Mouse (Mus musculus) intestine, embryonic 14.5 days (tissue): ENCODE measurements around the gene N4bp3. TPM values are rescaled to one million over a fixed set of nuclear protein-coding genes. Genes with fewer than 3 reads are reported as not detected.
"Not testable (repeated sequence)": the region's sequence is repeated elsewhere in the genome, so short reads cannot be mapped to it uniquely, and the experiment has no call there.

Source experiments
- ATAC-seq: fragments of 200-750 bp; cut with Nextera tagmentation; replicated peaks from 2 replicates; pipeline ENCODE4 v1.8.0; 2017; ENCODE audit warnings: low read depth, moderate number of reproducible peaks, moderate TSS enrichment, moderate library complexity; ENCODE audit not compliant: low FRiP score, low TSS enrichment
- DNase-seq: peaks from one replicate; pipeline ENCODE4 v3.0.0-alpha.2; 2018; ENCODE audit warnings: low spot score
- H3K27ac ChIP-seq: fragments of 300-500 bp; sonication (generic); 2 replicates; pipeline ENCODE4 v1.5.1; 2014; ENCODE audit warnings: low read depth, mild to moderate bottlenecking, control low read depth
- H3K27me3 ChIP-seq: fragments of 300-500 bp; sonication (generic); replicated peaks from 2 replicates; pipeline ENCODE4 v1.6.1; 2014; ENCODE audit warnings: low read length, control low read depth; ENCODE audit not compliant: control insufficient read depth, insufficient read depth
- H3K36me3 ChIP-seq: fragments of 300-500 bp; sonication (generic); 2 replicates; pipeline ENCODE4 v1.6.1; 2014; ENCODE audit warnings: low read length, control low read depth; ENCODE audit not compliant: control insufficient read depth, insufficient read depth
- H3K4me1 ChIP-seq: fragments of 300-500 bp; sonication (generic); replicated peaks from 2 replicates; pipeline ENCODE4 v1.6.1; 2014; ENCODE audit warnings: low read length, control low read depth, mixed read lengths; ENCODE audit not compliant: control insufficient read depth, insufficient read depth
- H3K4me2 ChIP-seq: fragments of 300-500 bp; sonication (generic); 2 replicates; pipeline ENCODE4 v1.6.1; 2014; ENCODE audit warnings: low read length
- H3K4me3 ChIP-seq: fragments of 300-500 bp; sonication (generic); 2 replicates; pipeline ENCODE4 v1.5.1; 2014; ENCODE audit warnings: low read depth, low read length, control low read depth, mixed read lengths
- H3K9ac ChIP-seq: fragments of 300-500 bp; sonication (generic); 2 replicates; pipeline ENCODE4 v1.6.1; 2014; ENCODE audit warnings: mild to moderate bottlenecking, low read length
- H3K9me3 ChIP-seq: fragments of 300-500 bp; sonication (generic); 2 replicates; pipeline ENCODE4 v1.6.1; 2016; ENCODE audit warnings: low read length, control low read depth; ENCODE audit not compliant: control insufficient read depth
- WGBS: fragments of 180-500 bp; shearing (Covaris S2); extraction: QIAGEN DNeasy Blood & Tissue Kit; methylation state at CpG from one replicate; pipeline ENCODE4 v1.1.7; 2014; 5-methylcytosine and 5-hydroxymethylcytosine counted together
- polyA plus RNA-seq: library from polyadenylated mRNA; unstranded; fragments of >200 nt; fragmentation: Nextera tagmentation; extraction: Ambion mirVana; gene quantifications from 2 replicates; pipeline ENCODE4 v1.2.1, GENCODE M21; 2014

N4bp3 gene
- 15.3 and 17.3 TPM in 2 replicates for polyA plus RNA-seq

DNA sequence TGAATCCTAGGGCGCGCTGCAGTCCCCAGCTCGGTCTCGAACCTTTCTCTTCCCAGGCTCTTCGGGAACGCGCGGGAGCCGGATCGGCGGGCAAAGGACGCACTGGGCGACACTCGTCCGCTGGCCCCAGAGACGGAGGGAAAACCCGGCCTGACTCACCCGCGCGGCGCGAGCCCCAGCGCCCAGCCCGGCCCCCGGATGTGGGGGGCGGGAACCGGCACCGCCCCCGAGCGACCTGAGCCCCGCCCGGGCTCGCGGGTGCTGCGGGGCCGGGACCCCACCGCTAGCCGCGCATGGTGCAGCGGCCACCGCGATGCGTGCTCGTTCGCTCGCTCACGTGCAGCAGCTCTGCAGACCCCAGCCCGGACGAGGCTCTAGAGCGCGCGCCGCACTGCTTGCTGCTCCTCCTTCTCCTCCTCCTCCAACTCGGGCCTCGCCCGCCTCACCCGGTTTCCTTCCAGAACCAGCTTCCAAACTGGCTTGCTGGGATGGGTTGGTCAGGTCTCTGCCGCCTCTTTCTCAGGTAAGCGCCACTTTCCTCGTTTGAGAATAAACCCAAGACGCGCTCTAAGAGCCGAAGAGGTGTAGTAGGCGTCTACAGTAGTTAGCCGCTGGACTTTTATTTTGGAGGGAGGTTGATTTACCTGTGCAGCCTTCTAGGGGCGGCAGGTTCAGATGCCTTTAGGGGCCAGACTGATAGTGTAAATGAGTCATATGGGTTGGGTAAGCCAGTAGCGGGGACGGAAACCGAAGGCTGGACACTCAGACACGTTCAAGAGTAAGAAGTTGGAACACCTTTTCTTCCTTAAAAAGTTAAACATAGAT, at the start of gene N4bp3, which contains the start of gene D930048N14Rik:
Gene N4bp3, minus strand, starts transcription at position 152 of the 825 bp plus-strand sequence.
Gene D930048N14Rik, plus strand, starts transcription at position 264 of the 825 bp plus-strand sequence.
- H3K9me3 ChIP-seq = no peaks in the 10 kb centered on the region
- DNase-seq (peak; percentile 87), ATAC-seq (peak; percentile 83)
- 1% methylated on average over 65 of the region's 70 CpGs for WGBS
- peaks cover 19% of the 10 kb centered on the region; the same call in 1 of the 2 replicates for H3K4me1 ChIP-seq
- peak within 1 kb of the TSS; percentile 96 for H3K4me2 ChIP-seq
- H3K9ac ChIP-seq = peak within 1 kb of the TSS; percentile 71
- H3K4me3 ChIP-seq = peak within 1 kb of the TSS; percentile 66
- H3K27me3 ChIP-seq = no peaks in the 10 kb centered on the region
- H3K36me3 ChIP-seq = no peaks in the 10 kb centered on the region
- H3K27ac ChIP-seq = peak within 1 kb of the TSS; percentile 77

DNA sequence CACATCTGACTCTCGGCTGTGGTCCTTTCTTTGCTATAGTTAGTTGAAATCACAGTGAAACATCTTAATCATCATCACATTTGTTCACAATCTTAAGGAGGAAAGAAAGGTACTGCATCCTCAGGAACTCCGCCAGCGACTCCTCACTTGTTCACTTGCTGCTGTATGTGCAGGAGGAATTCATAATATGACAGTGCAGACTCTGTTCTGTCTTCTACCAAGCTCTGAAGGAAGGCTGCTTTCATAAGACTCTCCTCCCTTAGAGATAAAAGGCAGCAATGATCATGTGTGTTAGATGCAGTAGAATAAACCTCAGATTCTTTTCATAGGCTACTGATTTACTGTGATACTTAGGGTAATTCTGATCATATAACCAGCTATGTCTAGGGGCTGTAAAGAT, 44.3 kb upstream of the N4bp3 start:
- H3K27me3 ChIP-seq = no peaks in the 10 kb centered on the region
- no peaks in the 10 kb centered on the region for H3K9me3 ChIP-seq
- no peak overlapping the region for H3K9ac ChIP-seq
- no peaks in the 10 kb centered on the region for H3K4me1 ChIP-seq
- H3K27ac ChIP-seq = no peak overlapping the region
- ATAC-seq (no peak), DNase-seq (no peak)
- H3K4me2 ChIP-seq = no peak overlapping the region
- peaks cover 51% of the 10 kb centered on the region for H3K36me3 ChIP-seq
- 97% methylated on average over 3 of the region's 3 CpGs for WGBS
- no peak overlapping the region for H3K4me3 ChIP-seq

DNA sequence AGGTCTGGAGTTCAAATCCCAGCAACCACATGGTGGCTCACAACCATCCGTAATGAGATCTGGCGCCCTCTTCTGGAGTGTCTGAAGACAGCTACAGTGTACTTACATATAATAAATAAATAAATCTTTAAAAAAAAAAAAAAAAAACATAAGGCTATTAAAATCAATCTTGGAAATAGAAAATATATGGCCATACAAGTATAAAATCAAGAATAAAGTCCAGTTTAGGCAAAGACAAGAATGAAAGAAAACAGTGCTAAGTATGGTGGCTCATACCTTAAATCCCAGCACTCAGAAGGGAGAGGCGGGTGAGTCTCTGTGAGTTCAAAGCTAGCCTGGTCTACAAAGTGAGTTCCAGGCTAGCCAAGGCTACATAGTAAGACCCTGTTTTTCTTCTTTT, 40.0 kb upstream of the N4bp3 start:
- not testable (repeated sequence) for H3K9me3 ChIP-seq, DNase-seq, ATAC-seq, H3K4me2 ChIP-seq, H3K27ac ChIP-seq, H3K27me3 ChIP-seq, H3K4me3 ChIP-seq, H3K9ac ChIP-seq
- peaks cover 14% of the 10 kb centered on the region for H3K36me3 ChIP-seq
- 94% methylated on average over 1 of the region's 3 CpGs for WGBS
- peaks cover 13% of the 10 kb centered on the region for H3K4me1 ChIP-seq

DNA sequence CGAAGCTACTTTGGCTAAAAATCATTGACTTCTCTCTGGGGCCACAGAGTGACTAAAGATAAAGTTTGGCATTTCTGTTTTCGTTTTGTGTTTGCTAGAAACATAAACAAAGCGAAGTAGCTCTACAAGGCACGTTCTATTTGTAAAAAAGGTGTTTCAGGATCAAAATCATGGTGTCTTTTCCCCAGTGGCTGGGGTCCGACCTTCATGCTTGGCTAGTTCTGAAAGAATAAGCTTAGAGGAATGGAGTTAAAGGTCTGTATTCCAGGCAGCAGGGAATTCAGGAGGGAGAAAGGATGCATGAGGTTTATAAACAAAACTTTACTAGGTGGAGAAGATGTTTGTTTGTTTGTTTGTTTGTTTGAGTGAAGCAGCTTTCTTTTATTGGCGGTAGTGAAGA, 38.7 kb upstream of the N4bp3 start:
- ATAC-seq (no peak), DNase-seq (peak; percentile 55)
- 22% methylated on average over 6 of the region's 6 CpGs for WGBS

DNA sequence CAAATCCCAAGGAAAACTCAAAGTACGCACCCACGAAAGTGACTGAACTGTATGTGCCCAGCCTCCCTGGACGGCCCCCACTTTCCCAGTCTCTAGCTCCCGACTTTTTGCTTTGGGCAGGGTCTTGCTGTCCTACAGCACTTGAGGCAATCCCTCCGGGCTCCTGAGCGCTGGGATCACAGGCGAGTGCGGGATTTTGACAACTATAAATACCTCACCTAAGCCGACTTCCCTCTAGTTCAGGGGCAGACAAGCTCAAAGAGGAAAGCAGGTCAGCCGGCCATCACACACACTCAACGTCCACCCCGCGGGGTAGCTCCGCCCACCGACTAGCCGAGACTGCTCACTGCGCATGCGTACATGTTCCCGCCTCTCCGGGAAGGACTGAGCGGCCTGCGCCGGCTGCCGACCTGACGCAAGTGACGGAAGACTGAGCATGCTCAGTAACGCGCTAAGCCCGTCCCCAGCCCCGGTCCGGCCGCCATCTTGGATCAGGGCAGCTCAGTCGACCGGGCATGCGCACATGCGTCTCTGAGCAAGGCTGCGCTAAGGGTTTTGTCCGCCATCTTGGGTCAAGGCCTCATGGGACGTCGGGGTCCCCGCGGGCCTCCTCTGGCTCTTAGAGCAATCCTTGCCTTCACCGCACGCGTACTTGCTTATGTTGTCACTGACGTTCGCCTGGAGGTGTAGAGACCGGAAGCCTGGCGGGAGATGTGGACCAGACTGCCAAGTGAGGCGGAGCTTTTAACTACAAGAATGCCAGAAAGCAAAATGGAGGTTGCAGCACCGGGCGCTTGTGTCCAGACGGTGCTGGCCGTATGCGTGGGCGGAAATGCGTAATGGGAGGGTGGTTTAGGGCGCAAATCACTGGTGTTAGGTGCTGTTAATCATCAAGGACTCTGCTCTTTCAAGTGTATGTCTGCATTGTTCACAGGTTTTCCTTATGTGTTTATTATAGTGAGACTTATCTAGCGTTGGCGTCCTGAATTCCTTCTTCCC, 38.0 kb upstream of the N4bp3 start, which contains the start of gene 0610009B22Rik:
Gene 0610009B22Rik, minus strand, starts transcription at position 545 of the 999 bp plus-strand sequence.
- H3K4me2 ChIP-seq = peak within 1 kb of the TSS; percentile 87
- peaks cover 18% of the 10 kb centered on the region for H3K36me3 ChIP-seq
- WGBS = under 1% methylated on average over 60 of the region's 60 CpGs
- no peaks in the 10 kb centered on the region for H3K27me3 ChIP-seq
- DNase-seq = peak; percentile 99
- H3K27ac ChIP-seq = peak within 1 kb of the TSS; percentile 99
- H3K4me3 ChIP-seq = peak within 1 kb of the TSS; percentile 79
- ATAC-seq = peak; percentile 99
- H3K4me1 ChIP-seq = peaks cover 13% of the 10 kb centered on the region
- H3K9ac ChIP-seq = peak within 1 kb of the TSS; percentile 83
- H3K9me3 ChIP-seq = no peaks in the 10 kb centered on the region

More for the DNA sequence above, 38.7 kb upstream of the N4bp3 start:
- H3K9me3 ChIP-seq = no peaks in the 10 kb centered on the region
- H3K36me3 ChIP-seq = peaks cover 18% of the 10 kb centered on the region
- peak overlapping the region; percentile 87 for H3K4me2 ChIP-seq
- H3K27ac ChIP-seq = peak overlapping the region; percentile 99
- no peaks in the 10 kb centered on the region for H3K27me3 ChIP-seq
- peak overlapping the region; percentile 76 for H3K9ac ChIP-seq
- H3K4me3 ChIP-seq = peak overlapping the region; percentile 79
- peaks cover 13% of the 10 kb centered on the region for H3K4me1 ChIP-seq

DNA sequence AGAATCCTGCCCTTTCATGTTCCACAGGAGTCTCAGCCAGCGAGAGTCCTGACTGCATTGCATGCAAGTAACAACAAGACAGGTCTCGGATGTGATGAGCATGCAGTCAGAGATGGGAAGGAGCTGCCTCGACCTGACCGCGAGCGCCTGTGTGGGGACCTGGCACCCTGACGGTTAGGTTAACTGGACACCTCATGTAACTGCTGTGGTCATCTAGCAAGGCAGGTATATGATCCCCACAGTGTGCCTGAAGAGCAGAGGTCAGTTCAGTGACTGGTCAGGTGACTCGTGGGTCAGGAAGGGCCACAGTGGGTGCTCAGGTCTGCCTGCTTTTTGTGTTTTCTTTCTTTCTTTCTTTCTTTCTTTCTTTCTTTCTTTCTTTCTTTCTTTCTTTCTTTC, 31.3 kb upstream of the N4bp3 start:
- no peak overlapping the region for H3K4me2 ChIP-seq
- H3K27ac ChIP-seq = no peak overlapping the region
- H3K27me3 ChIP-seq = no peaks in the 10 kb centered on the region
- DNase-seq (no peak), ATAC-seq (no peak)
- no peak overlapping the region for H3K4me3 ChIP-seq
- H3K9ac ChIP-seq = no peak overlapping the region
- H3K4me1 ChIP-seq = no peaks in the 10 kb centered on the region
- 45% methylated on average over 8 of the region's 8 CpGs for WGBS
- no peaks in the 10 kb centered on the region for H3K9me3 ChIP-seq
- H3K36me3 ChIP-seq = peaks cover 10% of the 10 kb centered on the region; the same call in 1 of the 2 replicates

DNA sequence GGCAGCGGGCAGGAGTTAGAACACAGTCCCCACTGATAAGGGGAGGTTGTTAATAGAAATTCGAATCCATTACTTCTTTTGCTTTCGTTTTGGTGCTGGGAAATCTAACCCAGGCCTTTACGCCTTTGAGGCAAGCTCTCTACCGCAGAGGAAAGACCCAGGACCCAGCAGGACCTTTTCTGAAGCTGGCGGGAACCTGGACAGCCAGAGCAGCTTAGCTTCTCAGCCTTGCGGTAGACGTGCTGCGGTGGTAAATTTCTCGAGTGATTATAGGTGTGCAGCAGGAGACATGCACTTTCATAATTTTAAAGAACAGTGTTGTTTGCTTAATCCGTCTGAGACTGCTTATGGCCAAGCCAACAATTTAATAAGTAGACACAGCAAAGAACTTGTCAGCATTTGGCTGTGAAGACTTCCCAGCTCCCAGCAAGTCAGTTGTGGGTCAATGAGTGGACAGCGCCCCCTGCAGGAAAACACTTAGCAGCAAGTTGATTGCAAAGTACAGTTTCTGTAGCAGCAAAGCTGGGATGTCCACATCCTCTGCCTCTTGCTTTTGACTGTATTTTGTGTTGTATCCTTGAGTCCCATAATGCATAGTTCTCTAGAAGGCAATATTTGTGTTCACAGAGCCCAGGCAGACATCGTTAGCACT, 30.8 kb upstream of the N4bp3 start:
- Histone ChIP-seq H3K9me3 (no peaks in the 10 kb centered on the region), H3K4me1 (no peaks in the 10 kb centered on the region), H3K36me3 (peaks cover 10% of the 10 kb centered on the region; the same call in 1 of the 2 replicates), H3K9ac (no peak overlapping the region), H3K4me3 (no peak overlapping the region; the same call in 1 of the 2 replicates), H3K27ac (no peak overlapping the region), H3K4me2 (peak overlapping the region; percentile 28; the same call in 1 of the 2 replicates), H3K27me3 (no peaks in the 10 kb centered on the region)
- peak; percentile 95 for DNase-seq
- WGBS = 28% methylated on average over 13 of the region's 13 CpGs
- ATAC-seq = 0 out of 2 replicates have a peak, but pooled peaks have one; percentile 21

DNA sequence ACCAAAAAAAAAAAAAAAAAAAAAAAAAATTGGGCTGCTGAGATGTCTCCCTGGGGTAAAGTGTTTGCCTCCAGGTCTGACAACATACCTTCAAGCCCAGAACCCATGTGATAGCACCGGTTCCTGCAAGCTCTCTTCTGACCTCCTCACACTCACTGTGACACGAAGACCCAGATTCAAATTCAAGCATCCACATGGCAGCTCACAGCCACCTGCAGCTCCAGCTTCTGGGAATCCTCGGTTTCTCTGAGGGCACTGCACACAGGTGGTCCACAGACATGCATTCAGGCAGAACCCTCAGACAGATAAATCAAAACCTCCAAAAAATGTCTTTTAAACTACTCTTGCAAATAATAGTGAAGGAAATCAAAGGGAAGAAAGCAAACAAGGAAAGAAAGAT, 28.8 kb upstream of the N4bp3 start:
- H3K4me1 ChIP-seq = no peaks in the 10 kb centered on the region
- H3K9me3 ChIP-seq = no peaks in the 10 kb centered on the region
- H3K36me3 ChIP-seq = no peaks in the 10 kb centered on the region
- H3K4me3 ChIP-seq = no peak overlapping the region
- ATAC-seq (no peak), DNase-seq (no peak)
- no peak overlapping the region for H3K27ac ChIP-seq
- H3K9ac ChIP-seq = no peak overlapping the region
- 73% methylated on average over 3 of the region's 3 CpGs for WGBS
- no peaks in the 10 kb centered on the region for H3K27me3 ChIP-seq
- H3K4me2 ChIP-seq = no peak overlapping the region
